Mouse (Mus musculus) brain, embryonic 14.5 days (tissue): ENCODE data around the gene Rnf150.

Experiments
- CTCF ChIP-seq: fragments of 200-500 bp; IDR thresholded peaks from 2 replicates; pipeline ENCODE4 v1.5.1; 2012; ENCODE audit warnings: inconsistent platforms, mild to moderate bottlenecking, moderate library complexity, borderline replicate concordance; ENCODE audit not compliant: insufficient read depth, insufficient read length; ENCODE audit errors: extremely low read depth
- POLR2A ChIP-seq: fragments of 200-500 bp; IDR thresholded peaks from 2 replicates; pipeline ENCODE4 v1.6.1; 2012; ENCODE audit warnings: mild to moderate bottlenecking, inconsistent platforms, borderline replicate concordance; ENCODE audit not compliant: poor library complexity, insufficient read depth, insufficient read length, severe bottlenecking; ENCODE audit errors: extremely low read depth

- no peak for TF ChIP-seq POLR2A
- TF ChIP-seq CTCF, result no peak
Observed at GRCm38 (mm10) chr8:82946658-82947057, 83.5 kb downstream of the Rnf150 start.
